Mouse (Mus musculus): ENCODE data around the gene Olfr1115. TPM values are rescaled to one million over a fixed set of nuclear protein-coding genes. Genes with fewer than 3 reads are reported as not detected.
"Not testable (repeated sequence)": the region's sequence is repeated elsewhere in the genome, so short reads cannot be mapped to it uniquely, and the experiment has no call there.

Olfr1115 gene
- not detected in 2 replicates for total RNA-seq (2014; fragmentation: Nextera tagmentation)
- total RNA-seq (2017): not detected in 2 replicates

GRCm38 (mm10) chr2:87247713-87248112 is at the start of gene Olfr1115:
Olfr1115 (plus strand) TSS chr2:87248013.
- no peak for ATAC-seq (replicated peaks; ENCODE audit: poor library complexity, severe bottlenecking)

GRCm38 (mm10) chr2:87208670-87209069 is 39.1 kb upstream of the Olfr1115 start, which contains the start of gene Olfr1113:
Olfr1113 (plus strand) TSS chr2:87208970.
- no peak for ATAC-seq (replicated peaks; ENCODE audit: poor library complexity, severe bottlenecking)

GRCm38 (mm10) chr2:87267234-87267633 is 19.4 kb downstream of the Olfr1115 start, which contains the start of gene Olfr1116:
Olfr1116 (plus strand) TSS chr2:87267534.
- ATAC-seq (replicated peaks; ENCODE audit: poor library complexity, severe bottlenecking): no peak

- ATAC-seq (replicated peaks; ENCODE audit: poor library complexity, severe bottlenecking): not testable (repeated sequence)
These were observed 46.2 kb downstream of the Olfr1115 start for GRCm38 (mm10) chr2:87293977-87294376.

Other genes starting within 250 kb of the Olfr1115 start
- not detected in 2 replicates for gene Olfr1102, start 249.6 kb upstream of the Olfr1115 start, total RNA-seq (2014; fragmentation: Nextera tagmentation)
- gene Olfr1102, start 249.6 kb upstream of the Olfr1115 start, total RNA-seq (2017): not detected in 2 replicates
- gene Olfr1104, start 220.9 kb upstream of the Olfr1115 start, total RNA-seq (2014; fragmentation: Nextera tagmentation): not detected in 2 replicates
- not detected in 2 replicates for gene Olfr1104, start 220.9 kb upstream of the Olfr1115 start, total RNA-seq (2017)
- gene Olfr1105, start 211.5 kb upstream of the Olfr1115 start, total RNA-seq (2014; fragmentation: Nextera tagmentation): not detected in 2 replicates
- gene Olfr1105, start 211.5 kb upstream of the Olfr1115 start, total RNA-seq (2017): not detected in 2 replicates
- gene Olfr1106, start 195.7 kb upstream of the Olfr1115 start, total RNA-seq (2014; fragmentation: Nextera tagmentation): not detected in 2 replicates
- not detected in 2 replicates for gene Olfr1106, start 195.7 kb upstream of the Olfr1115 start, total RNA-seq (2017)
- not detected in 2 replicates for gene Olfr1107, start 172.2 kb upstream of the Olfr1115 start, total RNA-seq (2014; fragmentation: Nextera tagmentation)
- gene Olfr1107, start 172.2 kb upstream of the Olfr1115 start, total RNA-seq (2017): not detected in 2 replicates
- gene Olfr1109, start 152.0 kb upstream of the Olfr1115 start, total RNA-seq (2014; fragmentation: Nextera tagmentation): not detected in 2 replicates
- not detected in 2 replicates for gene Olfr1109, start 152.0 kb upstream of the Olfr1115 start, total RNA-seq (2017)
- not detected in 2 replicates for gene Olfr259, start 133.4 kb upstream of the Olfr1115 start, total RNA-seq (2014; fragmentation: Nextera tagmentation)
- gene Olfr259, start 133.4 kb upstream of the Olfr1115 start, total RNA-seq (2017): not detected in 2 replicates
- gene Olfr1110, start 107.7 kb upstream of the Olfr1115 start, total RNA-seq (2014; fragmentation: Nextera tagmentation): not detected in 2 replicates
- not detected in 2 replicates for gene Olfr1110, start 107.7 kb upstream of the Olfr1115 start, total RNA-seq (2017)
- not detected in 2 replicates for gene Olfr1111, start 95.4 kb upstream of the Olfr1115 start, total RNA-seq (2014; fragmentation: Nextera tagmentation)
- gene Olfr1111, start 95.4 kb upstream of the Olfr1115 start, total RNA-seq (2017): not detected in 2 replicates
- gene Olfr1112, start 60.2 kb upstream of the Olfr1115 start, total RNA-seq (2014; fragmentation: Nextera tagmentation): not detected in 2 replicates
- not detected in 2 replicates for gene Olfr1112, start 60.2 kb upstream of the Olfr1115 start, total RNA-seq (2017)
- not detected in 2 replicates for gene Olfr1113, start 39.0 kb upstream of the Olfr1115 start, total RNA-seq (2014; fragmentation: Nextera tagmentation)
- gene Olfr1113, start 39.0 kb upstream of the Olfr1115 start, total RNA-seq (2017): not detected in 2 replicates
- not detected in 2 replicates for gene Olfr1116, start 19.5 kb downstream of the Olfr1115 start, total RNA-seq (2014; fragmentation: Nextera tagmentation)
- not detected in 2 replicates for gene Olfr1116, start 19.5 kb downstream of the Olfr1115 start, total RNA-seq (2017)
- not detected in 2 replicates for gene Olfr1118, start 59.6 kb downstream of the Olfr1115 start, total RNA-seq (2014; fragmentation: Nextera tagmentation)
- gene Olfr1118, start 59.6 kb downstream of the Olfr1115 start, total RNA-seq (2017): not detected in 2 replicates
- gene Olfr1120, start 106.8 kb downstream of the Olfr1115 start, total RNA-seq (2014; fragmentation: Nextera tagmentation): not detected in 2 replicates
- not detected in 2 replicates for gene Olfr1120, start 106.8 kb downstream of the Olfr1115 start, total RNA-seq (2017)
- gene Olfr1121, start 121.9 kb downstream of the Olfr1115 start, total RNA-seq (2014; fragmentation: Nextera tagmentation): not detected in 2 replicates
- not detected in 2 replicates for gene Olfr1121, start 121.9 kb downstream of the Olfr1115 start, total RNA-seq (2017)
- not detected in 2 replicates for gene Olfr1122, start 137.8 kb downstream of the Olfr1115 start, total RNA-seq (2014; fragmentation: Nextera tagmentation)
- gene Olfr1122, start 137.8 kb downstream of the Olfr1115 start, total RNA-seq (2017): not detected in 2 replicates
- gene Olfr1123, start 168.6 kb downstream of the Olfr1115 start, total RNA-seq (2014; fragmentation: Nextera tagmentation): not detected in 2 replicates
- gene Olfr1123, start 168.6 kb downstream of the Olfr1115 start, total RNA-seq (2017): not detected in 2 replicates
- gene Olfr1124, start 182.3 kb downstream of the Olfr1115 start, total RNA-seq (2014; fragmentation: Nextera tagmentation): not detected in 2 replicates
- not detected in 2 replicates for gene Olfr1124, start 182.3 kb downstream of the Olfr1115 start, total RNA-seq (2017)
- gene Olfr1126, start 205.9 kb downstream of the Olfr1115 start, total RNA-seq (2014; fragmentation: Nextera tagmentation): not detected in 2 replicates
- not detected in 2 replicates for gene Olfr1126, start 205.9 kb downstream of the Olfr1115 start, total RNA-seq (2017)
- not detected in 2 replicates for gene Pramel7, start 249.1 kb downstream of the Olfr1115 start, total RNA-seq (2014; fragmentation: Nextera tagmentation)
- gene Pramel7, start 249.1 kb downstream of the Olfr1115 start, total RNA-seq (2017): not detected in 2 replicates